Mouse (Mus musculus) liver, postnatal 0 days (tissue): ENCODE measurements around the gene Itgb1bp1.

Experiments used
- CTCF ChIP-seq: sonication (generic); IDR thresholded peaks from 2 replicates; pipeline ENCODE4 v1.5.1; 2016; ENCODE audit warnings: antibody characterized with exemption, low read depth
- EP300 ChIP-seq: IDR thresholded peaks from 2 replicates; pipeline ENCODE4 v1.6.1; 2016; ENCODE audit warnings: antibody characterized with exemption, low read depth, mild to moderate bottlenecking

DNA sequence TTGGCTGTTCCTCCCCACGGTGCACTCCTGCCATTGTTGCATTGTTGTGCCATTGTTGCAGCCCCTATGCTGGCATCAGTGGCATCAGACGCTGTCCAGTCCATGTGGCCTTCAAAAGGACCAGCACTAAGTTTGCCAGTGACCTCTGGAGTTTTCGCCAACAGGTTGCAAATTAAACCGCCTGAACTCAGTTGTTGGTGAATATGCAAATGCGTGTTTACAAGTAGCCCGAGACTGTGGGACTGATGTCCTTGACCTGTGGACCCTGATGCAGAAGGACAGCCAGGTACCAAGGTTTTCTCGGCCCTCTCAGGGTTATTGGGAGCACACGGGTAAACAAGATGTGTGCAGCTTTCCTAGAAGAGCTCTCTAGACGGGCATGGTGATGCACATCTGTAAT is 35.1 kb upstream of the Itgb1bp1 start:
- TF ChIP-seq EP300 (no peak), CTCF (no peak)
